Mouse (Mus musculus) hindbrain, embryonic 13.5 days (tissue): ENCODE data around the gene Sat1. TPM values are rescaled to one million over a fixed set of nuclear protein-coding genes. Genes with fewer than 3 reads are reported as not detected.

Experiments used
- ATAC-seq: fragments of 200-750 bp; cut with Nextera tagmentation; 2 replicates; pipeline ENCODE4 v1.8.0; 2017; ENCODE audit warnings: moderate TSS enrichment; ENCODE audit not compliant: low FRiP score
- H3K27ac ChIP-seq: fragments of 300-500 bp; sonication (generic); 2 replicates; pipeline ENCODE4 v1.5.1; 2015; ENCODE audit warnings: inconsistent platforms, mild to moderate bottlenecking, moderate library complexity
- H3K27me3 ChIP-seq: fragments of 300-500 bp; sonication (generic); 2 replicates; pipeline ENCODE4 v1.6.1; 2015; ENCODE audit warnings: mild to moderate bottlenecking, inconsistent platforms
- H3K36me3 ChIP-seq: fragments of 300-500 bp; sonication (generic); 2 replicates; pipeline ENCODE4 v1.6.1; 2015; ENCODE audit warnings: mild to moderate bottlenecking, inconsistent platforms
- H3K4me1 ChIP-seq: fragments of 300-500 bp; sonication (generic); replicated peaks from 2 replicates; pipeline ENCODE4 v1.6.1; 2015; ENCODE audit warnings: inconsistent platforms
- H3K4me2 ChIP-seq: fragments of 300-500 bp; sonication (generic); 2 replicates; pipeline ENCODE4 v1.6.1; 2015; ENCODE audit warnings: inconsistent platforms, mild to moderate bottlenecking, moderate library complexity
- H3K4me3 ChIP-seq: fragments of 300-500 bp; sonication (generic); 2 replicates; pipeline ENCODE4 v1.5.1; 2015; ENCODE audit warnings: mild to moderate bottlenecking, inconsistent platforms
- H3K9ac ChIP-seq: fragments of 300-500 bp; sonication (generic); 2 replicates; pipeline ENCODE4 v1.6.1; 2015; ENCODE audit warnings: mild to moderate bottlenecking, inconsistent platforms
- H3K9me3 ChIP-seq: fragments of 300-500 bp; sonication (generic); 2 replicates; pipeline ENCODE4 v1.6.1; 2016; ENCODE audit warnings: inconsistent platforms
- WGBS: fragments of 180-500 bp; shearing (Covaris S2); methylation state at CpG from one replicate; pipeline ENCODE4 v1.1.7; 2015; 5-methylcytosine and 5-hydroxymethylcytosine counted together
- polyA plus RNA-seq: library from polyadenylated mRNA; unstranded; fragments of >200 nt; fragmentation: Nextera tagmentation; extraction: Ambion mirVana; gene quantifications from 2 replicates; pipeline ENCODE4 v1.2.1, GENCODE M21; 2015

Gene Sat1
- polyA plus RNA-seq, 1 experiment from 2014 or later: 80.9 TPM

GRCm38 (mm10) chrX:155194979-155195378 is 21.3 kb downstream of the Sat1 start:
- WGBS: 84% methylated on average over 4 of the region's 4 CpGs

GRCm38 (mm10) chrX:155193732-155194443 is 22.4 kb downstream of the Sat1 start:
- Histone ChIP-seq H3K4me1 (no peaks in the 10 kb centered on the region), H3K4me2 (no peak overlapping the region), H3K9me3 (no peaks in the 10 kb centered on the region), H3K27ac (no peak overlapping the region), H3K36me3 (no peaks in the 10 kb centered on the region), H3K9ac (no peak overlapping the region), H3K27me3 (no peaks in the 10 kb centered on the region), H3K4me3 (no peak overlapping the region)
- no peak for ATAC-seq
- 68% methylated on average over 5 of the region's 5 CpGs for WGBS

More at GRCm38 (mm10) chrX:155194979-155195378, 21.3 kb downstream of the Sat1 start:
- no peaks in the 10 kb centered on the region for H3K4me1 ChIP-seq
- no peak for ATAC-seq
- H3K9me3 ChIP-seq: no peaks in the 10 kb centered on the region
- no peaks in the 10 kb centered on the region for H3K36me3 ChIP-seq
- H3K9ac ChIP-seq: no peak overlapping the region
- no peak overlapping the region for H3K4me3 ChIP-seq
- no peak overlapping the region for H3K27ac ChIP-seq
- H3K27me3 ChIP-seq: no peaks in the 10 kb centered on the region
- H3K4me2 ChIP-seq: no peak overlapping the region

- no peaks in the 10 kb centered on the region for H3K27me3 ChIP-seq
- no peak overlapping the region for H3K9ac ChIP-seq
- H3K4me1 ChIP-seq: no peaks in the 10 kb centered on the region
- WGBS: 86% methylated on average over 4 of the region's 4 CpGs
- H3K4me2 ChIP-seq: no peak overlapping the region
- no peaks in the 10 kb centered on the region for H3K36me3 ChIP-seq
- no peak overlapping the region for H3K4me3 ChIP-seq
- no peaks in the 10 kb centered on the region for H3K9me3 ChIP-seq
- no peak overlapping the region for H3K27ac ChIP-seq
- no peak for ATAC-seq
Observed at GRCm38 (mm10) chrX:155191941-155192340, 24.3 kb downstream of the Sat1 start.

GRCm38 (mm10) chrX:155177640-155178039 is 38.6 kb downstream of the Sat1 start:
- no peak overlapping the region for H3K4me2 ChIP-seq
- H3K27me3 ChIP-seq: no peaks in the 10 kb centered on the region
- H3K36me3 ChIP-seq: no peaks in the 10 kb centered on the region
- WGBS: 71% methylated on average over 2 of the region's 2 CpGs
- H3K27ac ChIP-seq: no peak overlapping the region
- no peak for ATAC-seq
- no peaks in the 10 kb centered on the region for H3K9me3 ChIP-seq
- no peaks in the 10 kb centered on the region for H3K4me1 ChIP-seq
- H3K4me3 ChIP-seq: no peak overlapping the region
- H3K9ac ChIP-seq: no peak overlapping the region

GRCm38 (mm10) chrX:155177230-155177629 is 39.0 kb downstream of the Sat1 start:
- 88% methylated on average over 2 of the region's 2 CpGs for WGBS
- no peak for ATAC-seq
- H3K36me3 ChIP-seq: no peaks in the 10 kb centered on the region

GRCm38 (mm10) chrX:155175568-155175967 is 40.7 kb downstream of the Sat1 start:
- no peaks in the 10 kb centered on the region for H3K4me1 ChIP-seq
- H3K27ac ChIP-seq: no peak overlapping the region
- no peaks in the 10 kb centered on the region for H3K27me3 ChIP-seq
- WGBS: 68% methylated on average over 4 of the region's 4 CpGs
- H3K9ac ChIP-seq: no peak overlapping the region
- H3K9me3 ChIP-seq: no peaks in the 10 kb centered on the region
- ATAC-seq: no peak
- H3K4me3 ChIP-seq: no peak overlapping the region
- H3K36me3 ChIP-seq: no peaks in the 10 kb centered on the region
- H3K4me2 ChIP-seq: no peak overlapping the region

More at GRCm38 (mm10) chrX:155177230-155177629, 39.0 kb downstream of the Sat1 start:
- Histone ChIP-seq H3K9me3 (no peaks in the 10 kb centered on the region), H3K4me3 (no peak overlapping the region), H3K9ac (no peak overlapping the region), H3K4me1 (no peaks in the 10 kb centered on the region), H3K27me3 (no peaks in the 10 kb centered on the region), H3K4me2 (no peak overlapping the region), H3K27ac (no peak overlapping the region)

- no peak overlapping the region for H3K4me3 ChIP-seq
- ATAC-seq: no peak
- H3K36me3 ChIP-seq: no peaks in the 10 kb centered on the region
- H3K4me2 ChIP-seq: no peak overlapping the region
- H3K27ac ChIP-seq: no peak overlapping the region
- no peak overlapping the region for H3K9ac ChIP-seq
- H3K9me3 ChIP-seq: no peaks in the 10 kb centered on the region
- no peaks in the 10 kb centered on the region for H3K27me3 ChIP-seq
- H3K4me1 ChIP-seq: no peaks in the 10 kb centered on the region
Observed at GRCm38 (mm10) chrX:155172310-155172709, 43.9 kb downstream of the Sat1 start.

GRCm38 (mm10) chrX:155171754-155172153 is 44.5 kb downstream of the Sat1 start:
- H3K27me3 ChIP-seq: no peaks in the 10 kb centered on the region
- no peak overlapping the region for H3K4me3 ChIP-seq
- H3K4me2 ChIP-seq: no peak overlapping the region
- WGBS: 81% methylated on average over 1 of the region's 1 CpGs
- no peaks in the 10 kb centered on the region for H3K9me3 ChIP-seq
- H3K4me1 ChIP-seq: no peaks in the 10 kb centered on the region
- no peaks in the 10 kb centered on the region for H3K36me3 ChIP-seq
- no peak overlapping the region for H3K9ac ChIP-seq
- ATAC-seq: no peak
- no peak overlapping the region for H3K27ac ChIP-seq

- no peak overlapping the region for H3K4me2 ChIP-seq
- H3K4me3 ChIP-seq: no peak overlapping the region
- no peaks in the 10 kb centered on the region for H3K4me1 ChIP-seq
- WGBS: 92% methylated on average over 8 of the region's 8 CpGs
- H3K27me3 ChIP-seq: no peaks in the 10 kb centered on the region
- no peaks in the 10 kb centered on the region for H3K36me3 ChIP-seq
- H3K9me3 ChIP-seq: no peaks in the 10 kb centered on the region
- H3K9ac ChIP-seq: no peak overlapping the region
- no peak for ATAC-seq
- H3K27ac ChIP-seq: no peak overlapping the region
Observed at GRCm38 (mm10) chrX:155169886-155170285, 46.4 kb downstream of the Sat1 start.

- no peak overlapping the region for H3K4me2 ChIP-seq
- H3K27ac ChIP-seq: no peak overlapping the region
- no peak overlapping the region for H3K4me3 ChIP-seq
- no peaks in the 10 kb centered on the region for H3K36me3 ChIP-seq
- 92% methylated on average over 3 of the region's 3 CpGs for WGBS
- no peaks in the 10 kb centered on the region for H3K4me1 ChIP-seq
- no peaks in the 10 kb centered on the region for H3K9me3 ChIP-seq
- H3K9ac ChIP-seq: no peak overlapping the region
- no peaks in the 10 kb centered on the region for H3K27me3 ChIP-seq
- ATAC-seq: no peak
Observed at GRCm38 (mm10) chrX:155167667-155168066, 48.6 kb downstream of the Sat1 start.

GRCm38 (mm10) chrX:155166313-155166712 is 49.9 kb downstream of the Sat1 start:
- H3K9me3 ChIP-seq: no peaks in the 10 kb centered on the region
- no peak overlapping the region for H3K4me2 ChIP-seq
- no peaks in the 10 kb centered on the region for H3K36me3 ChIP-seq
- no peak overlapping the region for H3K9ac ChIP-seq
- no peaks in the 10 kb centered on the region for H3K27me3 ChIP-seq
- no peak for ATAC-seq
- 86% methylated on average over 2 of the region's 2 CpGs for WGBS
- H3K4me3 ChIP-seq: no peak overlapping the region
- no peak overlapping the region for H3K27ac ChIP-seq
- H3K4me1 ChIP-seq: no peaks in the 10 kb centered on the region

GRCm38 (mm10) chrX:155163553-155163952 is 52.7 kb downstream of the Sat1 start:
- no peaks in the 10 kb centered on the region for H3K27me3 ChIP-seq
- H3K4me1 ChIP-seq: no peaks in the 10 kb centered on the region
- no peaks in the 10 kb centered on the region for H3K9me3 ChIP-seq
- no peak overlapping the region for H3K9ac ChIP-seq
- no peak for ATAC-seq
- no peak overlapping the region for H3K27ac ChIP-seq
- no peaks in the 10 kb centered on the region for H3K36me3 ChIP-seq
- H3K4me2 ChIP-seq: no peak overlapping the region
- WGBS: 63% methylated on average over 1 of the region's 1 CpGs
- H3K4me3 ChIP-seq: no peak overlapping the region
